Mouse (Mus musculus) embryonic facial prominence, embryonic 12.5 days (tissue): ENCODE data around the gene Shq1. TPM values are rescaled to one million over a fixed set of nuclear protein-coding genes. Genes with fewer than 3 reads are reported as not detected.

Experiments
- ATAC-seq: fragments of 200-750 bp; cut with Nextera tagmentation; 2 replicates; pipeline ENCODE4 v1.8.0; 2017; ENCODE audit not compliant: insufficient number of reproducible peaks, insufficient read depth, low FRiP score, low TSS enrichment
- H3K27ac ChIP-seq: fragments of 300-500 bp; sonication (generic); 2 replicates; pipeline ENCODE4 v1.5.1; 2016; ENCODE audit warnings: mild to moderate bottlenecking
- H3K27me3 ChIP-seq: fragments of 300-500 bp; sonication (generic); 2 replicates; pipeline ENCODE4 v1.6.1; 2016; ENCODE audit warnings: mild to moderate bottlenecking, moderate library complexity
- H3K36me3 ChIP-seq: fragments of 300-500 bp; sonication (generic); 2 replicates; pipeline ENCODE4 v1.6.1; 2016; ENCODE audit warnings: mild to moderate bottlenecking
- H3K4me1 ChIP-seq: fragments of 300-500 bp; sonication (generic); 2 replicates; pipeline ENCODE4 v1.6.1; 2016
- H3K4me2 ChIP-seq: fragments of 300-500 bp; sonication (generic); replicated peaks from 2 replicates; pipeline ENCODE4 v1.6.1; 2016; ENCODE audit warnings: mild to moderate bottlenecking, moderate library complexity
- H3K4me3 ChIP-seq: fragments of 300-500 bp; sonication (generic); 2 replicates; pipeline ENCODE4 v1.5.1; 2016; ENCODE audit warnings: mild to moderate bottlenecking
- H3K9ac ChIP-seq: fragments of 300-500 bp; sonication (generic); 2 replicates; pipeline ENCODE4 v1.6.1; 2016; ENCODE audit warnings: mild to moderate bottlenecking, moderate library complexity
- H3K9me3 ChIP-seq: fragments of 300-500 bp; sonication (generic); 2 replicates; pipeline ENCODE4 v1.6.1; 2016; ENCODE audit warnings: mild to moderate bottlenecking, moderate library complexity
- WGBS: fragments of 180-500 bp; shearing (Covaris S2); methylation state at CpG from one replicate; pipeline ENCODE4 v1.1.7; 2016; 5-methylcytosine and 5-hydroxymethylcytosine counted together
- polyA plus RNA-seq: library from polyadenylated mRNA; unstranded; fragments of >200 nt; fragmentation: Nextera tagmentation; extraction: Ambion mirVana; gene quantifications from 2 replicates; pipeline ENCODE4 v1.2.1, GENCODE M21; 2016

The Shq1 gene
- polyA plus RNA-seq, result 17.2 and 18.6 TPM in 2 replicates

DNA sequence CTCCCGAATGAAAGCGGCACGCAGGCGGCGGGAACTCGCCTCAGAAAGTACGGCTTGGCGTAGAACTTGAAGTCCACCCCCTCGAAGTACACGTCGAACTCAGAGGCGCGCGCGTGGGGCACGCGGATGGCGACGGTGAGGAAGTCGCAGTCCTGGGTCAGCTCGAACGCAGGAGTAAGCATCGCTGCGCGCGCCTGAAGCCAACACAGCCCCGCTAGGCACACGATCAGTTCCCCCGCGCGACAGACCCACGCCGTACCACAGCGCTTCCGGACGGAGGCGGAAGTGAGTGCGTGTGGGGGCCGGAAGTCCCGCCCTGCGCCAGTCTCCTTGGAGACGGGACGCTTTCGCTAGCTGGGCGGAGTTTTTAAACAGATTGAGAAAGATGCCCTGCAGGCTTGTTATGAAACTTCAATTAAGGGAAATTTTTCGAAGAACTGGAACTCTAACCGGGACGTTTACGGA, at the start of gene Shq1:
Gene Shq1 (minus strand): TSS at position 278 of the 465 bp plus-strand sequence.
- Histone ChIP-seq H3K4me1 (peaks cover 8% of the 10 kb centered on the region; the same call in 1 of the 2 replicates), H3K4me3 (peak within 1 kb of the TSS; percentile 82), H3K4me2 (peak within 1 kb of the TSS; percentile 97), H3K9ac (peak within 1 kb of the TSS; percentile 73), H3K27ac (peak within 1 kb of the TSS; percentile 61), H3K36me3 (no peaks in the 10 kb centered on the region), H3K9me3 (no peaks in the 10 kb centered on the region), H3K27me3 (0 out of 2 replicates have a peak, but pooled peaks cover 8% of the 10 kb centered on the region)
- ATAC-seq, result peak; percentile 68; the same call in 1 of the 2 replicates
- 0% methylated on average over 49 of the region's 49 CpGs for WGBS

DNA sequence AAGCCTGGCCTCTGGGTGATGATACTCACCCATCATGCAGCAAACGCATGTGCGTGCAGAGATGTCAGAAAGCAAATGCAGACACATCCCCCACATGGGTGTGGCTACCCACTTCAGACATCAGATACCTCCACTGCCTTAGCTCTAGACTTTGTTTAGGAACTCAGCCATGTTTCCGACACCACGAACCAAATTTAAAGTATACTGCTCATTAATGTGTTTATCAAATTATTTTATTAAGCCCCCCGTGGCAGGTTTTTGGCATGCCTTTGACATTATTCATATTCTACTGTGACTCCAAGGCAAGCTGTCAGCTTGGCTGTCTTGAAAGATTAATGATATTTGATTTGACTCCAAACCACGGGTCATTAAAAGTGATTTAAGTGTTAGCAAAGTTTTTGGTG, 49.1 kb upstream of the Shq1 start:
- no peak overlapping the region for H3K9ac ChIP-seq
- no peaks in the 10 kb centered on the region for H3K36me3 ChIP-seq
- no peaks in the 10 kb centered on the region for H3K9me3 ChIP-seq
- ATAC-seq, result no peak
- H3K27ac ChIP-seq, result no peak overlapping the region
- no peak overlapping the region for H3K4me3 ChIP-seq
- H3K27me3 ChIP-seq, result no peaks in the 10 kb centered on the region
- H3K4me1 ChIP-seq, result peaks cover 35% of the 10 kb centered on the region
- no peak overlapping the region for H3K4me2 ChIP-seq
- WGBS, result 68% methylated on average over 6 of the region's 6 CpGs

DNA sequence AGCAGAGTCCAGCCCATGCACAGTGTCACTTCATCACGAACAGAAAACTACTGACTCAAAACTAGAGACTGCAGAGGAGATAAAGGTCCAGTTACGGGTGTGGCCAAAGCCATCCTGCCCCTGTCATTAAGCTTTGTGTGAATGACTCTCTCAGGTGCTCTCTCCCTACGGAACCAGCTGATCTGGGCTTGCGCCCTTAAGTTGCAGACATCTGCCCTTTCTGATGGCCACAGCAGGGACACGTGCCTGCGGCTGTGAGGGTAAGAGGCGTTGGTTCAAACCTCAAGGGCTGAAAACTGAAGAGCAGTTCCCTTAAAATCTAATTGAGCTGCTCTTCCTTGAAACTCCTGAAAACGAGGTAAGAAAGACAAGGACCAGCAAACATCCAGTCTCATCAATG, 45.9 kb upstream of the Shq1 start:
- ATAC-seq, result no peak
- no peak overlapping the region for H3K4me2 ChIP-seq
- 77% methylated on average over 8 of the region's 8 CpGs for WGBS
- H3K36me3 ChIP-seq, result no peaks in the 10 kb centered on the region
- no peak overlapping the region for H3K4me3 ChIP-seq
- peaks cover 24% of the 10 kb centered on the region for H3K4me1 ChIP-seq
- no peaks in the 10 kb centered on the region for H3K9me3 ChIP-seq
- H3K9ac ChIP-seq, result no peak overlapping the region
- no peaks in the 10 kb centered on the region for H3K27me3 ChIP-seq
- H3K27ac ChIP-seq, result no peak overlapping the region

DNA sequence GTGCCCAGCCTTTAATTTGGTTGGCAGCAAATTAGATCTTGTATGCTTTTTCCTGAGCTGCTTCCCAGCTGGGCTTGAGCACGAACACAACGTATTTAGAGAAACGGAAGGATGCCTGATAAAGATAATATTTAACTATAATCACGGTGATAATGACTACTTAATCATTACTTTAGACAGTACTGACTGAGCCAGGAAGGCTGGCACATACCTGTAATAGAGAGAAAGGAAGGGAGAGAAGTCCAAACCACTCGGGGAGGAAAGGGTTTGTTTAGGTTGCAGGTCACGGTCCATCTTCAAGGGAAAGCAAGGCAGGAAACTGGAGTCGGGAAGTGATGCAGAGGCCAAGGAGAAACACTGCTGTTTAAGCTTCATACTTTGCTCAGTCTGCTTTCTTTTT, 45.2 kb upstream of the Shq1 start:
- ATAC-seq, result no peak
- H3K4me2 ChIP-seq, result no peak overlapping the region
- no peaks in the 10 kb centered on the region for H3K36me3 ChIP-seq
- H3K9me3 ChIP-seq, result no peaks in the 10 kb centered on the region
- H3K4me3 ChIP-seq, result no peak overlapping the region
- H3K9ac ChIP-seq, result no peak overlapping the region
- no peaks in the 10 kb centered on the region for H3K27me3 ChIP-seq
- 61% methylated on average over 7 of the region's 7 CpGs for WGBS
- H3K4me1 ChIP-seq, result peaks cover 20% of the 10 kb centered on the region
- H3K27ac ChIP-seq, result no peak overlapping the region

DNA sequence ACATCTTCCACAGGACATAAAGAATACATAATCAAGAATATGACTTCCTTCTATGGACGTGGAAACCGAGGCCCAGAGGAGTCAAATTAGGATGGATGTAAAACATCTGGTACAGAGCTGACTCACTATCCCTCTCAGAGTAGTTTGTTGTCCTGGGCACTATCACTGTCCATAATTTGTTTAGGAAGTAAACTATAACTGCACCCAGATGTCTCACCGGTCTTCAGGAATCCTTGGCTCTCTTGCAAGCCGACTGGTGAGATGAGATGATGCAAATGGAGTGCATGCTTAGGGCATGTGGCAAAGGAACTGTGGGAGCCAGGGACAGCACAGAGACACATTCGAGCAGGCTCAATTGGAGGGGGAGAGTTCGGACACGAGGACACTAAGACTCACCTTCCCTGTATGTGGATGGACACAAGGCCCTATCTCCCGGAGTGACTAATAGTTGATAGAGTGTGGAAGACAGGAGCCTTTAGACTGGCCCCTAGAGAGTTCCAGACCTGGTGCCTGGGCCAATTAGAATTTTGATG, 44.4 kb upstream of the Shq1 start:
- no peaks in the 10 kb centered on the region for H3K9me3 ChIP-seq
- no peak overlapping the region for H3K9ac ChIP-seq
- no peak overlapping the region for H3K27ac ChIP-seq
- H3K36me3 ChIP-seq, result no peaks in the 10 kb centered on the region
- H3K4me2 ChIP-seq, result no peak overlapping the region
- H3K4me3 ChIP-seq, result no peak overlapping the region
- H3K4me1 ChIP-seq, result peaks cover 16% of the 10 kb centered on the region
- 0 out of 2 replicates have a peak, but pooled peaks have one; percentile 62 for ATAC-seq
- no peaks in the 10 kb centered on the region for H3K27me3 ChIP-seq
- 49% methylated on average over 8 of the region's 8 CpGs for WGBS

DNA sequence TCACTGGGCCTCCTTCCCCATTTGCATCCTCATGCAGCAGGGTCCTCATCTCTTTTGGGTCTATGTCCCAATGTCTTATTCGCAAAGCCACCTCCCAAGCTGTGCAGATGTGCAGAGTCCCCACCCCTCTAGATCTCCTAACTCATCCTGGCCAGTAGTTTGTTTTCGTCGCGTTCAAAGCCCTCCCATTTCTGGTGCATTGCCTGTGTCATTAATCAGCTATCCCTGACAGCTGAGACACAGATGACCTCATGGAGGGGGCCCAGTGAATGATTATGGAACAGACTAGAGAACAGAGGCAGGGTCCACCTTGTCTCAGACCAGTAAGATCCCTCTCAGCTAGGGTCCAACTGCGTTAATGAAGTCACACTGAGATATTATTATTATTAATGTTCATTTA, 39.9 kb upstream of the Shq1 start:
- Histone ChIP-seq H3K27me3 (no peaks in the 10 kb centered on the region), H3K4me2 (no peak overlapping the region), H3K27ac (no peak overlapping the region), H3K4me1 (peaks cover 36% of the 10 kb centered on the region), H3K9ac (no peak overlapping the region), H3K36me3 (no peaks in the 10 kb centered on the region), H3K9me3 (no peaks in the 10 kb centered on the region), H3K4me3 (no peak overlapping the region)
- WGBS, result 83% methylated on average over 5 of the region's 5 CpGs
- ATAC-seq, result no peak

DNA sequence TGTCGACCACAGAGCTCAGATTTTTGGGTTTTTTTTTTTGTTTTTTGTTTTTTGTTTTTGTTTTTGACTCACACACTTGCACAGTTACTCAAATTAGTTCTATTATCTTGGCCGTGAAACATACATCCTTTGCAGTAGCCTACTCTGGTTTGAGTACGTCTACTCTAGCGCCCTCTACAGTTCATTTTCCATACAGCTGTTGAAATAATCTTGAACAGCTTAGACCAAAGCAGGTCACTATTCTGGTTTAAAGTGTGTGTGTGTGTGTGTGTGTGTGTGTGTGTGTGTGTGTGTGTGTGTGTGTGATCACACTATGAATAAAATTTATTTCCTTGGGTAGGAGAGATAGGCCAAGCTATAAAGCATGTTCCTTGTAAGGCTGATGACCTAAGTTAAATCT, 39.2 kb upstream of the Shq1 start:
- Histone ChIP-seq H3K4me3 (no peak overlapping the region), H3K4me1 (peaks cover 31% of the 10 kb centered on the region), H3K9me3 (no peaks in the 10 kb centered on the region), H3K27ac (no peak overlapping the region), H3K27me3 (no peaks in the 10 kb centered on the region), H3K9ac (no peak overlapping the region), H3K4me2 (no peak overlapping the region), H3K36me3 (no peaks in the 10 kb centered on the region)
- WGBS, result 36% methylated on average over 4 of the region's 4 CpGs
- no peak for ATAC-seq

DNA sequence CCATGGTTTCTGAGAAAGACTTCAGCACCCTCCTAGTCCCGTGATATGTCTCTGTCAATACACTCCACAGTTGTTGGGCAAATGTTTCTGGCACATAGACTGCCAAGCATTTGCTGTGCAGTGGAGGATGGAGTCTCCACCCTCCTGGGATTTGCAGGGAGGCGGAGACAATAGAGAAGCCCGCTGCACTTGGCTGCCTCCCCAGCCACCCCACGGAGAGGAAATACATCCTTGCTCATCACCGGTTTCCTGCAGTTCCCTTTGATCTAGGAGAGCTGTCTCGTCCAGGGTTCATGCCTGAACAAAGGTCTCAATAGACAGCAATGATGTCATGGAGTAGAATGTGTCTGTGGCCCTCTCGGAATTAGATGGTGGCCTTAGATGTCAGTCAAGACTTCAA, 38.5 kb upstream of the Shq1 start:
- Histone ChIP-seq H3K36me3 (no peaks in the 10 kb centered on the region), H3K4me2 (no peak overlapping the region), H3K4me1 (peaks cover 27% of the 10 kb centered on the region), H3K9me3 (no peaks in the 10 kb centered on the region), H3K27ac (peak overlapping the region; percentile 55; the same call in 1 of the 2 replicates), H3K27me3 (0 out of 2 replicates have a peak, but pooled peaks cover 3% of the 10 kb centered on the region), H3K9ac (no peak overlapping the region), H3K4me3 (no peak overlapping the region)
- 25% methylated on average over 7 of the region's 7 CpGs for WGBS
- no peak for ATAC-seq

DNA sequence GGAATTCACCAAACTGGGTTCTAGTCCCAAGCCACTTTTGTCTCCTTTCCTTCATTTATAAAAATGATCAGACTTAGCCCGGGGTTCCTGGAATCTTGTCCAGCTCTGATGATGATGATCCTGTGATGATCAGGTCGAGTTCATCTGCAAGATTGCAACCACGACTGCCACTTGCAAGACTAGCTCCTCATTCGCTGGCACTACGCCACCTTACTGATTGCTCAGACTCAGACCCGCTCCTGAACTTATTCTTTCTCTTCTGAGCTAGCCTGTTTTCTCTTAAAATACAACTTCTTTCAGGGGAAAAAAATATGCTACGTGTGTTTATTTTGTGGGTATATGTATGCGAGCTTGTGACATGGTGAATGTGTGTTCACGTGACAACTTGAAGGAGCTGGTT, 38.0 kb upstream of the Shq1 start:
- H3K4me3 ChIP-seq, result no peak overlapping the region
- no peak overlapping the region for H3K9ac ChIP-seq
- H3K4me2 ChIP-seq, result no peak overlapping the region
- ATAC-seq, result no peak
- 0 out of 2 replicates have a peak, but pooled peaks cover 3% of the 10 kb centered on the region for H3K27me3 ChIP-seq
- H3K27ac ChIP-seq, result peak overlapping the region; percentile 55; the same call in 1 of the 2 replicates
- H3K4me1 ChIP-seq, result peaks cover 31% of the 10 kb centered on the region
- no peaks in the 10 kb centered on the region for H3K36me3 ChIP-seq
- 81% methylated on average over 9 of the region's 9 CpGs for WGBS
- H3K9me3 ChIP-seq, result no peaks in the 10 kb centered on the region

DNA sequence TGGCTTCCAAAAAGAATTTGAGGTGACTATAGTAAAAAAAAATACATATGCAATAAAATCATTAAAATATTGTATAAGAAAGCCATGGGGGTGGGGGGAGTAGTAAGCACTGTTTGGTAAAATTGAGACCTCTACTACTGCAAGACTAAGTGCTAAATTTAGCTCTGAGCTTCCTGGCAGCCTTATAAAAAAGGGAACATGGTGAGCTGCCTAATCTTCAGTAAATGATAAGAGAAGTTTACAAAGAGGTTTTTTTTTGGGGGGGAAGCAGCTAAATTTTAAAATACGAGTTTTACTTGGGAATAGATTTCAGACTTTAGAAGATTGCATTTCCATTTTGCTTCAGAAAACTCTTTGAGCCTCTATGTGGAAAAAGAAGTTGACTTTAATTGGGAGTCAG, 37.3 kb upstream of the Shq1 start:
- no peaks in the 10 kb centered on the region for H3K9me3 ChIP-seq
- no peaks in the 10 kb centered on the region for H3K36me3 ChIP-seq
- no peak overlapping the region for H3K4me2 ChIP-seq
- H3K4me1 ChIP-seq, result peaks cover 33% of the 10 kb centered on the region
- H3K27ac ChIP-seq, result peak overlapping the region; percentile 92; the same call in 1 of the 2 replicates
- 0 out of 2 replicates have a peak, but pooled peaks cover 3% of the 10 kb centered on the region for H3K27me3 ChIP-seq
- no peak overlapping the region for H3K4me3 ChIP-seq
- 78% methylated on average over 1 of the region's 1 CpGs for WGBS
- ATAC-seq, result no peak
- H3K9ac ChIP-seq, result no peak overlapping the region

DNA sequence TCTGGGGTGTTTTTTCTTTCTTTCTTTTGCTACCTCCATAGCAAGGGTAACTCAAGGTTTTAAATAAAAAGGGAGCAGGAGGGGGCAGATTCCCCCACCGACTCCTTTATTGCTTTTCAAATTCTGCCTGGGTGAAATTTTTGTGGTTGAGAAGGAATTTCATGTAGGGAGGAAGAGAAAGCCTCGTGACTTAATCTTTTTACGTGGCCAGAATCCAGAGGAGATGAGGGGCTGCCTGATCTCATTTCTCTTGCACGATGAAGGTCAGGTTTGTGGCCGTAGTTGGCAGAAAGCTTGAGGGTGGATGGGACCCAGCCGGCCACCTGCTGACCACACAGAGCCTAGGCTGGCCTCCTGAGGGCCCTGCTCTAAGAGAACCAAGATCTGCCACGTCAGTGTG, 36.6 kb upstream of the Shq1 start:
- peaks cover 33% of the 10 kb centered on the region for H3K4me1 ChIP-seq
- H3K27me3 ChIP-seq, result 0 out of 2 replicates have a peak, but pooled peaks cover 3% of the 10 kb centered on the region
- ATAC-seq, result peak; percentile 25; the same call in 1 of the 2 replicates
- H3K36me3 ChIP-seq, result no peaks in the 10 kb centered on the region
- peak overlapping the region; percentile 41 for H3K4me2 ChIP-seq
- H3K4me3 ChIP-seq, result no peak overlapping the region
- H3K27ac ChIP-seq, result peak overlapping the region; percentile 92
- H3K9me3 ChIP-seq, result no peaks in the 10 kb centered on the region
- WGBS, result 26% methylated on average over 7 of the region's 7 CpGs
- no peak overlapping the region for H3K9ac ChIP-seq

DNA sequence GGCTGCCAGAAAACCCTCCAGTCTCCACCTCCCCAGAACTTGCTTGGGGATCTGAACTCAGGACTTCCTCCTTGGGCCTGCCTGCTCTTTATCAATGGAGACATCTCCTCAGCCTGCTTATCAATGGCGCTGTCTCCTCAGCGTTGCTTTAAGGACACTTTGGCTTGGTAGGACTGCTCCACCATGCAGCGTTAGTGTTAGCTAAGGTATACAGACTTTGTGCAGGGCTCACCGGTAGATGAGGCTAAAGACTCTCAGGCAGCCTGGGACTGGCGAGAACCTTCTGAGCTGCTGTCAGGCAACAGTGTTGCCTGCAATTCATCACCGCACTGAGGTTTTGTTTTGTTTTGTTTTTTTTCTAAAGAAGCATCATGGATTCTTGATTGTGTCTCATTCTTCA, 35.9 kb upstream of the Shq1 start:
- no peak overlapping the region for H3K4me3 ChIP-seq

More for the DNA sequence above, 35.9 kb upstream of the Shq1 start:
- Histone ChIP-seq H3K27me3 (0 out of 2 replicates have a peak, but pooled peaks cover 3% of the 10 kb centered on the region), H3K9ac (no peak overlapping the region), H3K4me1 (peaks cover 33% of the 10 kb centered on the region), H3K36me3 (no peaks in the 10 kb centered on the region), H3K27ac (peak overlapping the region; percentile 92), H3K4me2 (peak overlapping the region; percentile 85), H3K9me3 (no peaks in the 10 kb centered on the region)
- 79% methylated on average over 6 of the region's 6 CpGs for WGBS
- no peak for ATAC-seq
